Mouse (Mus musculus): ENCODE measurements around the gene Aebp1. TPM values are rescaled to one million over a fixed set of nuclear protein-coding genes. Genes with fewer than 3 reads are reported as not detected.

The Aebp1 gene
- total and polyA plus RNA-seq, 2 experiments from 2014 or later: 19.8 to 25.8 TPM

- Histone ChIP-seq H3K4me1 (ENCODE audit: insufficient read depth, low read length) (no peaks in the 10 kb centered on the region), H3K9me3 (ENCODE audit: low read length) (no peaks in the 10 kb centered on the region), H3K4me3 (ENCODE audit: low read depth, low read length) (no peak overlapping the region), H3K27me3 (ENCODE audit: insufficient read depth, low read length) (no peaks in the 10 kb centered on the region), H3K27ac (ENCODE audit: low read depth, low read length) (no peak overlapping the region), H3K36me3 (ENCODE audit: insufficient read depth, low read length) (peaks cover 33% of the 10 kb centered on the region), H3K9ac (replicated peaks; ENCODE audit: low read length, poor library complexity, severe bottlenecking) (no peak overlapping the region), H3K4me2 (ENCODE audit: low read depth, low read length, poor library complexity, severe bottlenecking) (no peak overlapping the region)
- no peak for DNase-seq (ENCODE audit: low spot score)
- TF ChIP-seq CTCF (IDR thresholded peaks at IDR 0.05): no peak
- 93% methylated on average over 12 of the region's 12 CpGs for WGBS
- ATAC-seq (ENCODE audit: low FRiP score): no peak
These were observed 32.4 kb upstream of the Aebp1 start for GRCm38 (mm10) chr11:5829327-5829726.

DNA sequence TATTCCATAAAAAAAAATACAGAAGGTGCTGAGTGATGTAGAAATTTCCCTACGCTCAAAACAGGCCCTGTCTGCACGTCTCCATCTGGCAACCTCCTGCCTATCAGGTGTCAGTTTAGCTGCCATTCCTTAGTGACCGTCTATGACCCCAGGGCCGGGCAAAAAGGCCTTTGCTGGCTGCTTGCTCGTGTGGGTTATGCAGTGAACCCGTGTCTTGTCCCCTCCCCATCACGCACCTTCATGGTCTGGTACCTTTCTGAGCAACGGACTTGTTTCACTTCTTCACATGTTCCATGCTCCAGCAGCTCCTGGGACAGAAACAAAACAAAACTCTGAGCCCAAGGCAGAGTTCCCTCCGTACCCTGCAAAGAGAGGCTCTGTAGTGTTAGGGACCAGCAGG is 27.2 kb upstream of the Aebp1 start:
- no peak overlapping the region for H3K27ac ChIP-seq (ENCODE audit: low read depth, low read length)
- H3K4me1 ChIP-seq (ENCODE audit: insufficient read depth, low read length): no peaks in the 10 kb centered on the region
- DNase-seq (ENCODE audit: low spot score) (no peak), ATAC-seq (ENCODE audit: low FRiP score) (no peak)
- WGBS: 90% methylated on average over 9 of the region's 9 CpGs
- H3K27me3 ChIP-seq (ENCODE audit: insufficient read depth, low read length): no peaks in the 10 kb centered on the region
- H3K36me3 ChIP-seq (ENCODE audit: insufficient read depth, low read length): peaks cover 17% of the 10 kb centered on the region
- H3K4me3 ChIP-seq (ENCODE audit: low read depth, low read length): no peak overlapping the region
- no peaks in the 10 kb centered on the region for H3K9me3 ChIP-seq (ENCODE audit: low read length)
- no peak overlapping the region for H3K4me2 ChIP-seq (ENCODE audit: low read depth, low read length, poor library complexity, severe bottlenecking)
- H3K9ac ChIP-seq (replicated peaks; ENCODE audit: low read length, poor library complexity, severe bottlenecking): no peak overlapping the region
- no peak for TF ChIP-seq CTCF (IDR thresholded peaks at IDR 0.05)

DNA sequence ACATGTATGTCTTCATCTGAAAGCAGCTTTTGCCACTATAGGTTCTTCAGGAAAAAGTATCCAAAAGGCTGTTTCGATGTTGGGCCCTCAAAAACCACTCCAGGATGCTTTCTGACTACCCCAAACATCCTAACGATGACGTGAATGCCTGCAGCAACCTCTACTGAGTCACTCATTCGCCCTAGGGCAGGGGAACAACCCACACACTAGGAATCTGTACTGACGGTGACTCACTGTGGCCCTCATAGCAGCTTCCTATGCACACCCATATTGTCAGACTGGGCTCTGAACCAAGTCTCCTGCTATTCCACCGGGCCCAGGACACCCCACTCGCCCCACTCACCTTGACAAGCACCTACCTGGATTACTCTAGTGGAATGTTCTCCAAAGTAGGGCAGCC is 26.7 kb upstream of the Aebp1 start:
- H3K27ac ChIP-seq (ENCODE audit: low read depth, low read length): no peak overlapping the region
- no peak for TF ChIP-seq CTCF (IDR thresholded peaks at IDR 0.05)
- peaks cover 12% of the 10 kb centered on the region for H3K36me3 ChIP-seq (ENCODE audit: insufficient read depth, low read length)
- DNase-seq (ENCODE audit: low spot score) (no peak), ATAC-seq (ENCODE audit: low FRiP score) (no peak)
- H3K9ac ChIP-seq (replicated peaks; ENCODE audit: low read length, poor library complexity, severe bottlenecking): no peak overlapping the region
- 91% methylated on average over 7 of the region's 7 CpGs for WGBS
- H3K4me2 ChIP-seq (ENCODE audit: low read depth, low read length, poor library complexity, severe bottlenecking): no peak overlapping the region
- H3K4me1 ChIP-seq (ENCODE audit: insufficient read depth, low read length): no peaks in the 10 kb centered on the region
- no peaks in the 10 kb centered on the region for H3K27me3 ChIP-seq (ENCODE audit: insufficient read depth, low read length)
- no peaks in the 10 kb centered on the region for H3K9me3 ChIP-seq (ENCODE audit: low read length)
- H3K4me3 ChIP-seq (ENCODE audit: low read depth, low read length): no peak overlapping the region

DNA sequence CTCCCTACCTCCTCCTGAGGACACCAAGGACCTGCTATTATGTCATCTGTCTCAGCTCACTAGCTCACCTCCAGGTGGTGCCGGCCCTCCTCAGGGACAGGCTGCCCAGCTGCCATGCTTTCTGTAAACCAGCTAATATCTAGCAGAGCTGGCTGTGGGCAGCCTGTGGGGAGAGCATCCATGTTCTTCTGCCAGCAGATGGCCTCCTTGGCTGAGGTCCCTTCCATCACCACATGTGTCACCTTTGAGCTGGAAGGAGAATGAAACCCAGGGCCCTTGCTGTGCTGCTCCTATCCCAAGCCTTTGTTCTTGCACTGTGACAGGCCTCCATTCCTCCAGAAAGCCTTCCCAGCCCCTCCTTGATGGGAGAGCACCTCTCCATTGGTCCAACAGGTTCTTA is 25.6 kb upstream of the Aebp1 start:
- no peak overlapping the region for H3K27ac ChIP-seq (ENCODE audit: low read depth, low read length)
- H3K4me2 ChIP-seq (ENCODE audit: low read depth, low read length, poor library complexity, severe bottlenecking): no peak overlapping the region
- 64% methylated on average over 1 of the region's 1 CpGs for WGBS
- no peak overlapping the region for H3K9ac ChIP-seq (replicated peaks; ENCODE audit: low read length, poor library complexity, severe bottlenecking)
- H3K4me3 ChIP-seq (ENCODE audit: low read depth, low read length): no peak overlapping the region
- TF ChIP-seq CTCF (IDR thresholded peaks at IDR 0.05): peak; percentile 65
- ATAC-seq (ENCODE audit: low FRiP score) (peak; percentile 11; the same call in 1 of the 2 replicates), DNase-seq (ENCODE audit: low spot score) (peak; percentile 67)
- no peaks in the 10 kb centered on the region for H3K27me3 ChIP-seq (ENCODE audit: insufficient read depth, low read length)
- no peaks in the 10 kb centered on the region for H3K9me3 ChIP-seq (ENCODE audit: low read length)
- no peaks in the 10 kb centered on the region for H3K4me1 ChIP-seq (ENCODE audit: insufficient read depth, low read length)
- peaks cover 7% of the 10 kb centered on the region for H3K36me3 ChIP-seq (ENCODE audit: insufficient read depth, low read length)

GRCm38 (mm10) chr11:5837251-5838246 is 24.2 kb upstream of the Aebp1 start, which contains the start of gene Polm:
Gene Polm, minus strand, starts transcription at chr11:5838016.
- peak within 1 kb of the TSS; percentile 75 for H3K4me2 ChIP-seq (ENCODE audit: low read depth, low read length, poor library complexity, severe bottlenecking)
- no peaks in the 10 kb centered on the region for H3K27me3 ChIP-seq (ENCODE audit: insufficient read depth, low read length)
- no peaks in the 10 kb centered on the region for H3K9me3 ChIP-seq (ENCODE audit: low read length)
- peak; percentile 95 for ATAC-seq (ENCODE audit: low FRiP score)
- DNase-seq (ENCODE audit: low spot score): peak; percentile 95
- H3K9ac ChIP-seq (replicated peaks; ENCODE audit: low read length, poor library complexity, severe bottlenecking): peak within 1 kb of the TSS; percentile 77
- H3K36me3 ChIP-seq (ENCODE audit: insufficient read depth, low read length): no peaks in the 10 kb centered on the region; the same call in none of the 2 replicates
- peak within 1 kb of the TSS; percentile 74 for H3K27ac ChIP-seq (ENCODE audit: low read depth, low read length)
- peak; percentile 82 for TF ChIP-seq CTCF (IDR thresholded peaks at IDR 0.05)
- under 1% methylated on average over 63 of the region's 63 CpGs for WGBS
- H3K4me3 ChIP-seq (ENCODE audit: low read depth, low read length): peak within 1 kb of the TSS; percentile 64
- no peaks in the 10 kb centered on the region for H3K4me1 ChIP-seq (ENCODE audit: insufficient read depth, low read length)

DNA sequence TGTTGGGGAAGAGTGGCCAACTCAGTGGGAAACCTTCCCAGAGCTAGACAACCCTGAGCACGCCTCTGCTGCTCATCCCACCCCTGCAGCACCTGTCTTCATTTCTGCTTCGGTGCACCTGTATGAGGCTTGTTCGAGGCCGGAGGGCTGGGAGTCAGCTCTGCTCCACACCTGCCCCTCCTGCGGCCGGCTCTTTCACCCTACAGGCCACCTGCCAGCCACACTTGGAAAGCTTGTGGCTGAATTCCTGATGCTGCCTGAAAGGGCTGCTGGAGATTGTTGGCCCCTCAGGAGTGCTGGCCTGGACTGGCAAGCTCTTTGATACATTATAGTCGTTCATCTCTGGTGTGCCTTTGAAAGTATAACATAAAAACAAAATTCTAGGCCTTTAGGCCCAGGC is 21.4 kb upstream of the Aebp1 start:
- TF ChIP-seq CTCF (IDR thresholded peaks at IDR 0.05): no peak
- Histone ChIP-seq H3K9me3 (ENCODE audit: low read length) (no peaks in the 10 kb centered on the region), H3K9ac (replicated peaks; ENCODE audit: low read length, poor library complexity, severe bottlenecking) (no peak overlapping the region), H3K4me1 (ENCODE audit: insufficient read depth, low read length) (no peaks in the 10 kb centered on the region), H3K4me3 (ENCODE audit: low read depth, low read length) (no peak overlapping the region), H3K4me2 (ENCODE audit: low read depth, low read length, poor library complexity, severe bottlenecking) (no peak overlapping the region), H3K27me3 (ENCODE audit: insufficient read depth, low read length) (no peaks in the 10 kb centered on the region), H3K27ac (ENCODE audit: low read depth, low read length) (no peak overlapping the region), H3K36me3 (ENCODE audit: insufficient read depth, low read length) (no peaks in the 10 kb centered on the region)
- no peak for DNase-seq (ENCODE audit: low spot score)
- ATAC-seq (ENCODE audit: low FRiP score): no peak
- WGBS: 80% methylated on average over 7 of the region's 7 CpGs
